Mouse (Mus musculus) lung, postnatal 25 days (tissue): ENCODE measurements at regions not wholly inside any gene's neighbourhood (a gene's known extent, or its start where the extent isn't known, plus 50 kb on each side); places are given as distances from the start of the nearest gene placed in this dataset.

ENCODE experiments used
- DNase-seq: peaks from one replicate; pipeline ENCODE4 v3.0.0; 2022; ENCODE audit warnings: low spot score

DNA sequence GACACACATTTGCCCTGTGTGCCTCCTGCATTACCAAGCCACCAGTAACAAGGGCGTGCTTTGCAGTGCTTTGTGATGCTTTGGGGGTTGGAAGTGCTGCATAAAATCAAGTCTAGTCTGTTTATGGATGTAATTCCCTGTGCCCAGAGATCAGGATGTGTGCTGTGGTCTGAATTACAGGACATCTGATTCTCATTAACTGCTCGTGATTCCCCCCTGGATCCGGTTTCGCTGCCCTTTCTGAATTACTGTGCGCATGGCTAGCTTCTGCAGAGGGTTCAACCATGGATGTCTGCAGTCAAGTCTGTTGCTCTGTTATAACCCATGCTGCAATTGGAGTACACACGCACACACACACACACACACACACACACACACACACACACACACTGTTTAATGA, 52.5 kb upstream of the Magi1 start:
- DNase-seq: no peak
